Mouse (Mus musculus): ENCODE measurements around the gene Wdr27.
"Not testable (repeated sequence)": the region's sequence is repeated elsewhere in the genome, so short reads cannot be mapped to it uniquely, and the experiment has no call there.

Wdr27 gene

DNA sequence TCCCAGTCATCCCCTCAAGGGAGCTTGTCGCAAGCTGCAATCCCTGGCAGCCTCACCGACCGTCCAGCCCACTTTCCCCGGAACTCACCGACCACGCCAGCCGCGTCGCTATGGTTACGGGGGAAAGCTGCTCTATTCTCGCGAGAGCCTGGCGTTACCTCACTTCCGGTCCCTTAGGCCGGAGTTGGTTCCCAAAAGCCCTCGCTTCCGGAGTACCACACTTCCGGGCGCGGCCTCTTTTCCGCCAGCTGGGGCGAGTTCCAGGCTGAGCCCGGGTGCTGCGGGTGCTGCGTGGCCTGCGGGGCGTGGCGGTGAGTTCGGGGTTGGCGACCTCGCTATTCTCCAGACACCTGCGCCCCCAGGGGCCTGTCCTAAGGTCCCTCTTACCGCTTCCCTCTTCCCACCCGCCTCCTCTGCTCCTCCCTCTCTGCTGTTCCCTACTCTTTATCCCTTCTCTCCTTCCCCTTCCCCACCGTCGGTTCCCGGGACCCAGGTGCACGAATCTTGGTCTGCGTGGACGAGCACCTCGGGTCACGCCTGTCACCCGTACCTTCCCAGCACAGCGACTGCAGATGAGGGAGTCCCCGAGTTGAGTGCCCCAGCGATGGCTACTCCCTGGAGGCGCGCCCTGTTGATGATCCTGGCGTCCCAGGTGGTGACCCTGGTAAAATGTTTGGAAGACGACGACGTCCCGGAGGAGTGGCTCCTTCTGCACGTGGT, at the start of gene Wdr27, which contains the start of gene 1600012H06Rik:
Gene Wdr27 (minus strand): TSS at position 150 of the 720 bp plus-strand sequence.
Gene 1600012H06Rik (plus strand): TSS at position 176 of the 720 bp plus-strand sequence.
- peak; percentile 96 to 97 for DNase-seq (ENCODE audit: low spot score in 2 of 2)

DNA sequence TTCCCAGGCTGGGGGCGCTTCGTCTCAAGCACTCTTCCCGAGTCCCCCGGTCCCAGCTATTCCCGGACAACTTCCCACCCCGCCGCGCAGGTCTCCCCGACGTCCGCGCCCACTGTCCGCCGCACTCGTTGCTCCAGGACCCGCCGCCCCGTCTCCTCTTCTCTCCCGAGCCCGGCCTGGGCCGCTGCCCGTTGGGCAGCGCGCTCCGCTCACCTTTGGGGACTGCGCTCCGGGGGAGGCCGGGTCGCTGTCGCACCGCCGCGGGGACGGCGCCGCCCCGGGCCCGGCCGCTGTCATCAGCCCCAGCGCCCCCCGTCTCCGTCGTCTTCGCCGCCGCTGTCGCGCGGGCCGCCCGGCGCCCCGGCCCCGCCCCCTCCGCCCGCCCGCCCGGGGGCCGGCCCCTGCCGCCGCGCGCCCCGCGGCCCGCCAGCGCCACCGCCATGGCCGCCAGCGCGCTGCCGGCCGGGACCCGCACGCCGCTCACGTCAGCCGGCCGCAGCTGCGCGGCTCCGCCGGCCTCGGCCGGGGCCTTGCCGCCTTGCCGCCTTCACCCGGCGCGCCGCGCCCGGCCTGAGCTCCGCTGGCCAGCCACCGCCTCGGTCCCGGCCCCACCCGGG, 49.7 kb upstream of the Wdr27 start:
- DNase-seq (ENCODE audit: low spot score in 2 of 2), result not testable (repeated sequence)

DNA sequence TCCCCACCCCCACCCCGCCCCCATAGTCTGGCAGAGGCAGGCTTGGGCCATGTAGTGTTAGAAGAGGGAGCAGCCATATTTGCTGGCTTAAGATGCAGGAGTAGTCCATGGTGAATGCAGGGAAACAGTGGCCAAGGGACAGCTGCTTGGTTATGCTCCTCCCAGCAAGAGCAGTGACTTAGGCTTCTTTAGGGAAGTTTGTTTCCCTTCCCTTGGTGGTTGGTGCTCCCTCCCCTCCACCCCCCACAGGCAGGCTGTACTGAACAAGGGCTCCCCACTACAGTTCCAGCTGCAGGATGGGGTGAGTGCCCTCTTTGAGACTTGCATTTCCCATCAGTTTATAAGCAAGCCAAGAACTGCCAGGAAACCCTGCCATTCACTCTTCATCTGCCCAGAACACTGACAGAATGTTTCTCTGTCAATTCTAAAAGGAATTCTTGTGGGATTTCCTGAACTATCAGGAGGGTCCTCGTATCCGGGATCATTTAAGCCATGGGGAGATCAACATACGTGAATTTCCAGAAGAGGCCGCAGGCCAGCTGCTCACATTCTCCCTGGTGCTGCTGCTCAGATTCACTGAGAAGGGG, 47.3 kb upstream of the Wdr27 start:
- not testable (repeated sequence) for DNase-seq (ENCODE audit: low spot score in 2 of 2)

GRCm38 (mm10) chr17:14978362-14979038, 35.5 kb upstream of the Wdr27 start, which contains the start of the genes 9030025P20Rik and Gm3417:
9030025P20Rik (plus strand) TSS chr17:14978468.
Gm3417 (minus strand) TSS chr17:14978790.
- DNase-seq (ENCODE audit: low spot score in 2 of 2), result not testable (repeated sequence)

- not testable (repeated sequence) for DNase-seq (ENCODE audit: low spot score in 2 of 2)
These were observed 34.9 kb upstream of the Wdr27 start for GRCm38 (mm10) chr17:14977718-14978361.

DNA sequence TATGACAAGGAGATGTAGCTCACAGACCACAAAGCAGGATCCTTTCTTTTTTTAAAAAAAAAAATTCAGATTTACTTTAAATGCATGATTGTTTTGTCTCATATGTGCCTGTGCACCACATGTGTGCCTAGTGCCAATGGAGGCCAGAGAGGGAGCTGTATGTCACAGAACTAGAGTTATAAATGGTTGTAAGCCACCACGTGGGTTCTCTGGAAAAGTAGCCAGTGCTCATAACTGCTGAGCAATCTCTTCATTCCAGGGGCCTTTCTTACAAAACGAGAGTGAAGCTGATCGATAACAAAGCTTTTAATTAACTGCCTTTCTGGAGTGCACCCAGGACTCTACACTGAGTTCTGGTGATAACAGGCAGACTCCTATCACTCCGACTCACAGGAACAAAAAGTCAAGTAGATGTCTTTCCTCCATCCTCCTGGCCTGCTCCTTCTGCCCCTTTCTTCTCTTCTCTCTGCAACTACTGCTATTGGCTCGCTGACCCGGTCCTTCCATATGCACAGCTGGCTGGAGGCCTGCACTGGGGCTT, 25.5 kb upstream of the Wdr27 start:
- not testable (repeated sequence) for DNase-seq (ENCODE audit: low spot score in 2 of 2)

DNA sequence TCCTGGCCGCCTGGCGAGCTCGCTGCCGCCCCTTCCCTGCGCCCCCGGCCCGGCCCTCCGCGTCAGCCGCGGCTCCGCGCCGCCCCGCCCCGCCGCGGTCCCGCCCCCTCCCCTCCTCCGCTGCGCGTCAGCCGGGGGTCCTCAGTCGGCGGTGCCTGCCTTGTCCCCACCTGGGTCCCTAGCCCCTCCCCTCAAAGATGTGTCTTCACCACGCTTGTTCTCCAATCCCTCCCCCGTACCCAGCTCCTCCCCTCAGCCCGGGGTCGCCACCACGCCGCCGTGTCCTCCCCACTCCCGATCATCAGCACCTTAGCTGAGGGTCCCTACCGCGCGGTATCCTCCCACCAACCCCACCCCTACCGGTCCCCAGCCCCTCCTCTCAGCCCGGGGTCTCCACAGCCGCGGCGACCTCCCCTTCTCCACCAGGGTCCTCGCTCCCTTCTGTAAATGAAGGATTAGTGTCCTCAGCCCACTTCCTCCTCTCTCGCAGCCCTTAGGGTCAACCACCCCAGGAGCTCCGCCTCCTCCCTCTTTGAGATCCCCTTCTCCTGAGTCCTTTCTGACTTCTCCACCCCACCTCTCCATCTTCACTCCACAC, 18.7 kb upstream of the Wdr27 start:
- DNase-seq (ENCODE audit: low spot score in 2 of 2), result not testable (repeated sequence)

DNA sequence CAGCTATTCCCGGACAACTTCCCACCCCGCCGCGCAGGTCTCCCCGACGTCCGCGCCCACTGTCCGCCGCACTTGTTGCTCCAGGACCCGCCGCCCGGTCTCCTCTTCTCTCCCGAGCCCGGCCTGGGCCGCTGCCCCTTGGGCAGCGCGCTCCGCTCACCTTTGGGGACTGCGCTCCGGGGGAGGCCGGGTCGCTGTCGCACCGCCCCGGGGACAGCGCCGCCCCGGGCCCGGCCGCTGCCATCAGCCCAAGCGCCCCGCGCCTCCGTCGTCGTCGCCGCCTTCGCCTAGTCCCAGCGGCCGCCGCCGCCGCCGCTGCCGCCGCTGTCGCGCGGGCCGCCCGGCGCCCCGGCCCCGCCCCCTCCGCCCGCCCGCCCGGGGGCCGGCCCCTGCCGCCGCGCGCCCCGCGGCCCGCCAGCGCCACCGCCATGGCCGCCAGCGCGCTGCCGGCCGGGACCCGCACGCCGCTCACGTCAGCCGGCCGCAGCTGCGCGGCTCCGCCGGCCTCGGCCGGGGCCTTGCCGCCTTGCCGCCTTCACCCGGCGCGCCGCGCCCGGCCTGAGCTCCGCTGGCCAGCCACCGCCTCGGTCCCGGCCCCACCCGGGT, 18.1 kb upstream of the Wdr27 start, which contains the start of gene Phf10:
Gene Phf10 (minus strand): TSS at position 323 of the 606 bp plus-strand sequence.
- DNase-seq (ENCODE audit: low spot score in 2 of 2), result peak; percentile 31 to 34

DNA sequence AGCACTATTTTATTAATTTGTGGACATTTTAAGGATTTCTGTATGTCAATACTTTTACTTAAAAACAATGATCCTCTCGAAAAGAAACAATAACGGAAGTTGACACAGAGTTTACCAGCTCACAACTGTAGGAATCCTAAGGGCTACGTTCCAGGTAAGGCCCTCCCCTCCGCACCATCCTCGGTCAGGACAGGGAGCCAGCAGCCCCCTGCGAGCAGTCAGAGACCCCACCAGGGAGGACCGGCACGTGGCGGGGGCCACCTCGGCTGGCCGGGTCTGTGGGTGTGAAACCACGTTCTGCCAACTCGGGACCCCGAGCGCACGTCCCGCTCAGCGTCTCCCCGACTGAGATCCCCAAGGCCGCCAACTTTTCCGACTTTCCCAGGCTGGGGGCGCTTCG, 17.6 kb upstream of the Wdr27 start:
- peak; percentile 10 to 11 for DNase-seq (ENCODE audit: low spot score in 2 of 2)

GRCm38 (mm10) chr17:14959979-14960378, 17.0 kb upstream of the Wdr27 start:
- DNase-seq (ENCODE audit: low spot score in 2 of 2), result peak in 1 of 2 experiments; percentile 11

- no peak for DNase-seq (ENCODE audit: low spot score in 2 of 2)
These were observed 15.8 kb upstream of the Wdr27 start for GRCm38 (mm10) chr17:14958686-14959327.

DNA sequence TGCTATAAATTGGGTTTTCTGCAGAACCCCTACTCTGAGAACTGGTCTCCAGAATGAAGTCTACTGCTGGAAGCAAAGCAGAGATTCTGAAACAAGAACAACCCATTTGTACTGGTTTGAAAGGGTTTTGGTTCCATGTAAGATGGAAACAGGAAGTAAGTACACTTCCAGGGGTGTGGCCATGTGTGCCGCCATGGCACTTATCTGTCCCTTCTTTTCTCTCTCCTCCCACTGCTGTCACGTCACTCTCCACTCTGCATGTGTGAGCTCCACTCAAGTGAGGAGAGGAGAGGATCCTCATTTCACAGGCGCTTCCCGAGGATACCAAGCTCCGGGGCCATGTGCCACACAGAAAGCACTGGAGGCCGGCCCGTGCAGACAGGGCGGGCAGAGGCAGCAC, 10.5 kb upstream of the Wdr27 start:
- no peak for DNase-seq (ENCODE audit: low spot score in 2 of 2)

GRCm38 (mm10) chr17:14949161-14949827, 6.3 kb upstream of the Wdr27 start:
- no peak for DNase-seq (ENCODE audit: low spot score in 2 of 2)

GRCm38 (mm10) chr17:14944551-14944950, 1.6 kb upstream of the Wdr27 start:
- no peak for DNase-seq (ENCODE audit: low spot score in 2 of 2)

- DNase-seq (ENCODE audit: low spot score in 2 of 2), result no peak
These were observed 736 bp upstream of the Wdr27 start for GRCm38 (mm10) chr17:14943729-14944059.

DNA sequence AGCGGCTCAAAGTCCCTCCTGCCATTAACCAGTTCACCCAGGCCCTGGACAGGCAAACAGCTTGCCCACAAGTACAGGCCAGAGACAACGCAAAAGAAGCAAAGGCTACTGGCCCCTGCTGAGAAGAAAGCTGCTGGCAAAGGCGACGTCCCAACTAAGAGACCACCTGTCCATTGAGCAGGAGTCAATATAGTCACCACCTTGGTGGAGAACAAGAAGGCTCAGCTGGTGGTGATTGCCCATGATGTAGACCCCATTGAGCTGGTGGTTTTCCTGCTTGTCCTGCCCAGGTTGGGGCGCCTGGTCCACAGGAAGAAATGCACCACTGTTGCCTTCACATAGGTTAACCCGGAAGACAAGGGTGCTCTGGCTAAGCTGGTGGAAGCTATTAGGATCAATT, 777 bp downstream of the Wdr27 start:
- not testable (repeated sequence) for DNase-seq (ENCODE audit: low spot score in 2 of 2)

DNA sequence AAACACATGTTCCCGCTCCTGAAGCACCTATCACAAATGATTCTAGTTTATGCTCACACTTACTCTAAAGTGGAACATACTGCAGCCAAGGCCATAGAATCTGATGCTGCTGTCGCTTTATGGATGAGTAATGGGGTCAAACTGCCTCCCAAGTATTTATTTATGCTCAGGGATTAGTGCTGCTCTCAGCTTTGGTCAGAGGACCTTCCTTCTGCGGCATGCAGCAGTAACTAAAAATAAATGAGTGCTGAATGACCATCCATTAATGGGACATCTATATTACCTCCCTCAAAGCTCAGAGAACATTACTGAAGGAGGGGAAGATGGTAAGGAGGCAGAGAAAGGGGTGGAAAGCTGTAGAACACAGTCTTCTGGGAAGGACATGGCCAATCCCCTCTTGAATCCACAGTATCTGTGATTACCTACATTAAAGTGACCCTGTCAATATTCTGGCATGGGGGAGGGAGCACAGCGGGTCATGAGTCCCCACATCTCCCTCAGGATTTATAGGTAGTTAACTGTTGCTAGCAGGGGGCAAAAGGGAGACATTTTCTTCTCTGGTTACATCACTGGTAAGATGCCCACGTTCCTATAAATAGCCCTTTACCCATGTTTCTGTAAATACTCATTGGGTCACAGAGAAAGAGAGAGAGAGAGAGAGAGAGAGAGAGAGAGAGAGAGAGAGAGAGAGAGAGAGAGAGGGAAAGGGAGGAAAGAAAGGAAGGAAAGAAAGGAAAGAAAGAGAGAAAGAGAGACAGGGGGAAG, 6.9 kb downstream of the Wdr27 start:
- no peak for DNase-seq (ENCODE audit: low spot score in 2 of 2)

DNA sequence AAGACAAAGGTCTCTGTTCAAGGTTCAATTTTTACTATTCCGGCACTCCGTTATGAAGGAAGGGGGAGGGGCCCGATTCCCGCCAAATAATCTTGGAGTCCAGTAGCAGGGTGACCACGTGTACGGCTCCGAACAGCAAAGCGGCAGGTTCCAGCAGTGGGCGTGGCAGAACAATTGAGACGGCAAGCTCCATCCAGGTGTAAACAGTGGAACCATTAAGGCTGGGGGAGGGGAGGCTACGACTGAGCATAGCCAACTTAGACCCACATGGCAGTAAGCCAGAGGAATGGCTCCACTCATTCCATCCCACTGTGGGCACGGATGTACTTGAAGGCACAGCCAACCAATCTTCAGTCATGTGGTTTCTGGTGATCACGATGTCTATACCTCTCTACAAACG, 7.7 kb downstream of the Wdr27 start:
- not testable (repeated sequence) for DNase-seq (ENCODE audit: low spot score in 2 of 2)

GRCm38 (mm10) chr17:14931469-14931868, 11.5 kb downstream of the Wdr27 start:
- no peak for DNase-seq (ENCODE audit: low spot score in 2 of 2)

All from spleen, postnatal 36 days (tissue).